Mouse (Mus musculus) limb, embryonic 12.5 days (tissue): ENCODE data around the gene Ufsp1. TPM values are rescaled to one million over a fixed set of nuclear protein-coding genes. Genes with fewer than 3 reads are reported as not detected.

ENCODE experiments used
- ATAC-seq: fragments of 200-750 bp; cut with Nextera tagmentation; 2 replicates; pipeline ENCODE4 v1.8.0; 2017; ENCODE audit warnings: low read depth, moderate TSS enrichment; ENCODE audit not compliant: insufficient number of reproducible peaks, insufficient read depth, low FRiP score, low TSS enrichment
- H3K27ac ChIP-seq: fragments of 300-500 bp; sonication (generic); 2 replicates; pipeline ENCODE4 v1.5.1; 2016; ENCODE audit warnings: mild to moderate bottlenecking, moderate library complexity
- H3K27me3 ChIP-seq: fragments of 300-500 bp; sonication (generic); 2 replicates; pipeline ENCODE4 v1.6.1; 2016; ENCODE audit warnings: mild to moderate bottlenecking, moderate library complexity
- H3K36me3 ChIP-seq: fragments of 300-500 bp; sonication (generic); 2 replicates; pipeline ENCODE4 v1.6.1; 2016; ENCODE audit warnings: mild to moderate bottlenecking, moderate library complexity
- H3K4me1 ChIP-seq: fragments of 300-500 bp; sonication (generic); replicated peaks from 2 replicates; pipeline ENCODE4 v1.6.1; 2016
- H3K4me2 ChIP-seq: fragments of 300-500 bp; sonication (generic); 2 replicates; pipeline ENCODE4 v1.6.1; 2016; ENCODE audit warnings: mild to moderate bottlenecking, moderate library complexity
- H3K4me3 ChIP-seq: fragments of 300-500 bp; sonication (generic); replicated peaks from 2 replicates; pipeline ENCODE4 v1.5.1; 2016; ENCODE audit warnings: mild to moderate bottlenecking
- H3K9ac ChIP-seq: fragments of 300-500 bp; sonication (generic); replicated peaks from 2 replicates; pipeline ENCODE4 v1.6.1; 2016; ENCODE audit warnings: mild to moderate bottlenecking, moderate library complexity
- H3K9me3 ChIP-seq: fragments of 300-500 bp; sonication (generic); 2 replicates; pipeline ENCODE4 v1.6.1; 2016; ENCODE audit warnings: mild to moderate bottlenecking, moderate library complexity
- WGBS: fragments of 180-500 bp; shearing (Covaris S2); methylation state at CpG from one replicate; pipeline ENCODE4 v1.1.7; 2016; 5-methylcytosine and 5-hydroxymethylcytosine counted together
- polyA plus RNA-seq: library from polyadenylated mRNA; unstranded; fragments of >200 nt; fragmentation: Nextera tagmentation; extraction: Ambion mirVana; gene quantifications from 2 replicates; pipeline ENCODE4 v1.2.1, GENCODE M21; 2016

The Ufsp1 gene
- polyA plus RNA-seq, 1 experiment from 2014 or later, result 6.7 TPM

GRCm38 (mm10) chr5:137313466-137314192 is 19.2 kb downstream of the Ufsp1 start:
- ATAC-seq, result peak; percentile 48
- Histone ChIP-seq H3K36me3 (peaks cover 54% of the 10 kb centered on the region), H3K27ac (peak overlapping the region; percentile 97), H3K27me3 (no peaks in the 10 kb centered on the region), H3K9me3 (0 out of 2 replicates have a peak, but pooled peaks cover 5% of the 10 kb centered on the region), H3K9ac (peak overlapping the region; percentile 91), H3K4me2 (peak overlapping the region; percentile 96), H3K4me3 (peak overlapping the region; percentile 76), H3K4me1 (peaks cover 36% of the 10 kb centered on the region)
- WGBS, result 2% methylated on average over 22 of the region's 22 CpGs

GRCm38 (mm10) chr5:137314193-137315083 is 20.0 kb downstream of the Ufsp1 start, which contains the start of gene Trip6:
Gene Trip6, minus strand, starts transcription at chr5:137314404.
- H3K9me3 ChIP-seq, result no peaks in the 10 kb centered on the region
- 15% methylated on average over 30 of the region's 30 CpGs for WGBS
- H3K4me3 ChIP-seq, result peak within 1 kb of the TSS; percentile 76
- ATAC-seq, result peak; percentile 95
- peak within 1 kb of the TSS; percentile 97 for H3K27ac ChIP-seq
- H3K4me1 ChIP-seq, result peaks cover 36% of the 10 kb centered on the region
- peak within 1 kb of the TSS; percentile 96 for H3K4me2 ChIP-seq
- H3K36me3 ChIP-seq, result peaks cover 51% of the 10 kb centered on the region
- H3K9ac ChIP-seq, result peak within 1 kb of the TSS; percentile 91
- no peaks in the 10 kb centered on the region for H3K27me3 ChIP-seq

- peak overlapping the region; percentile 53 for H3K9ac ChIP-seq
- no peak for ATAC-seq
- H3K4me3 ChIP-seq, result no peak overlapping the region
- peak overlapping the region; percentile 96 for H3K4me2 ChIP-seq
- H3K36me3 ChIP-seq, result peaks cover 51% of the 10 kb centered on the region
- H3K4me1 ChIP-seq, result peaks cover 36% of the 10 kb centered on the region
- H3K27ac ChIP-seq, result peak overlapping the region; percentile 97
- no peaks in the 10 kb centered on the region for H3K9me3 ChIP-seq
- WGBS, result 42% methylated on average over 30 of the region's 30 CpGs
- H3K27me3 ChIP-seq, result no peaks in the 10 kb centered on the region
Observed at GRCm38 (mm10) chr5:137315084-137315903, 20.9 kb downstream of the Ufsp1 start.

GRCm38 (mm10) chr5:137317361-137317760 is 22.9 kb downstream of the Ufsp1 start:
- Histone ChIP-seq H3K27me3 (no peaks in the 10 kb centered on the region), H3K9me3 (no peaks in the 10 kb centered on the region), H3K27ac (no peak overlapping the region), H3K4me2 (no peak overlapping the region), H3K36me3 (peaks cover 50% of the 10 kb centered on the region), H3K4me1 (peaks cover 26% of the 10 kb centered on the region), H3K9ac (no peak overlapping the region), H3K4me3 (no peak overlapping the region)
- WGBS, result 89% methylated on average over 8 of the region's 8 CpGs
- no peak for ATAC-seq

- no peaks in the 10 kb centered on the region for H3K27me3 ChIP-seq
- H3K4me2 ChIP-seq, result no peak overlapping the region
- H3K4me1 ChIP-seq, result peaks cover 14% of the 10 kb centered on the region
- WGBS, result 82% methylated on average over 1 of the region's 1 CpGs
- H3K36me3 ChIP-seq, result peaks cover 56% of the 10 kb centered on the region
- no peak for ATAC-seq
- H3K9me3 ChIP-seq, result no peaks in the 10 kb centered on the region
- no peak overlapping the region for H3K27ac ChIP-seq
- H3K4me3 ChIP-seq, result no peak overlapping the region
- no peak overlapping the region for H3K9ac ChIP-seq
Observed at GRCm38 (mm10) chr5:137318570-137318969, 24.1 kb downstream of the Ufsp1 start.

- 95% methylated on average over 3 of the region's 3 CpGs for WGBS
- Histone ChIP-seq H3K27me3 (no peaks in the 10 kb centered on the region), H3K36me3 (peaks cover 73% of the 10 kb centered on the region), H3K4me3 (no peak overlapping the region), H3K4me1 (no peaks in the 10 kb centered on the region), H3K27ac (no peak overlapping the region), H3K4me2 (no peak overlapping the region), H3K9ac (no peak overlapping the region), H3K9me3 (no peaks in the 10 kb centered on the region)
- ATAC-seq, result no peak
Observed at GRCm38 (mm10) chr5:137320996-137321395, 26.6 kb downstream of the Ufsp1 start.

- peaks cover 26% of the 10 kb centered on the region for H3K36me3 ChIP-seq
- no peak overlapping the region for H3K4me3 ChIP-seq
- no peak overlapping the region for H3K9ac ChIP-seq
- no peak overlapping the region for H3K27ac ChIP-seq
- H3K27me3 ChIP-seq, result no peaks in the 10 kb centered on the region
- peaks cover 12% of the 10 kb centered on the region for H3K4me1 ChIP-seq
- WGBS, result 81% methylated on average over 7 of the region's 7 CpGs
- no peaks in the 10 kb centered on the region for H3K9me3 ChIP-seq
- ATAC-seq, result no peak
- no peak overlapping the region for H3K4me2 ChIP-seq
Observed at GRCm38 (mm10) chr5:137330910-137331309, 36.5 kb downstream of the Ufsp1 start.

- WGBS, result 17% methylated on average over 15 of the region's 15 CpGs
- H3K27ac ChIP-seq, result peak overlapping the region; percentile 42; the same call in 1 of the 2 replicates
- peak overlapping the region; percentile 67 for H3K4me3 ChIP-seq
- ATAC-seq, result peak; percentile 23
- peaks cover 9% of the 10 kb centered on the region for H3K36me3 ChIP-seq
- H3K9ac ChIP-seq, result peak overlapping the region; percentile 71
- no peaks in the 10 kb centered on the region for H3K9me3 ChIP-seq
- no peaks in the 10 kb centered on the region for H3K27me3 ChIP-seq
- peak overlapping the region; percentile 91 for H3K4me2 ChIP-seq
- H3K4me1 ChIP-seq, result peaks cover 12% of the 10 kb centered on the region
Observed at GRCm38 (mm10) chr5:137332857-137333511, 38.6 kb downstream of the Ufsp1 start.

GRCm38 (mm10) chr5:137333512-137334174 is 39.2 kb downstream of the Ufsp1 start, which contains the start of gene Slc12a9:
Gene Slc12a9, minus strand, starts transcription at chr5:137333597.
- no peaks in the 10 kb centered on the region for H3K27me3 ChIP-seq
- H3K4me2 ChIP-seq, result peak within 1 kb of the TSS; percentile 91
- H3K4me1 ChIP-seq, result peaks cover 12% of the 10 kb centered on the region
- H3K36me3 ChIP-seq, result peaks cover 6% of the 10 kb centered on the region
- H3K9ac ChIP-seq, result peak within 1 kb of the TSS; percentile 71
- under 1% methylated on average over 44 of the region's 44 CpGs for WGBS
- peak within 1 kb of the TSS; percentile 67 for H3K4me3 ChIP-seq
- ATAC-seq, result peak; percentile 77
- H3K27ac ChIP-seq, result peak within 1 kb of the TSS; percentile 42; the same call in 1 of the 2 replicates
- no peaks in the 10 kb centered on the region for H3K9me3 ChIP-seq

GRCm38 (mm10) chr5:137334317-137334716 is 39.9 kb downstream of the Ufsp1 start:
- no peaks in the 10 kb centered on the region for H3K27me3 ChIP-seq
- ATAC-seq, result no peak
- 56% methylated on average over 10 of the region's 10 CpGs for WGBS
- H3K36me3 ChIP-seq, result peaks cover 5% of the 10 kb centered on the region
- peak overlapping the region; percentile 91; the same call in 1 of the 2 replicates for H3K4me2 ChIP-seq
- no peak overlapping the region for H3K27ac ChIP-seq
- H3K4me3 ChIP-seq, result no peak overlapping the region
- H3K9ac ChIP-seq, result no peak overlapping the region
- peaks cover 19% of the 10 kb centered on the region for H3K4me1 ChIP-seq
- no peaks in the 10 kb centered on the region for H3K9me3 ChIP-seq
